Mouse (Mus musculus) gastrocnemius, postnatal 36 days (tissue): ENCODE data around the gene Gas2l3. TPM values are rescaled to one million over a fixed set of nuclear protein-coding genes. Genes with fewer than 3 reads are reported as not detected.
A peak's percentile ranks its signal among the peaks of the same experiment; 100 is the strongest.

ENCODE experiments used
- DNase-seq, 2 experiments: peaks; one replicate each; pipeline ENCODE4 v3.0.0; 2022
- intact Hi-C: fragments of 180-260 bp; cut with DNase I; formaldehyde crosslinking; loops from one replicate; pipeline ENCODE4 v1.15.1; 2025
- total RNA-seq, 2 experiments: library from RNA; stranded (reverse); gene quantifications; 2 replicates each; pipeline ENCODE4 v1.2.3; 2021

The Gas2l3 gene
- total RNA-seq, 2 experiments from 2014 or later = 2.4 to 2.8 TPM

GRCm38 (mm10) chr10:89404936-89405335 lies 38.8 kb downstream of the Gas2l3 start:
- intact Hi-C loops = no loop called here

DNA sequence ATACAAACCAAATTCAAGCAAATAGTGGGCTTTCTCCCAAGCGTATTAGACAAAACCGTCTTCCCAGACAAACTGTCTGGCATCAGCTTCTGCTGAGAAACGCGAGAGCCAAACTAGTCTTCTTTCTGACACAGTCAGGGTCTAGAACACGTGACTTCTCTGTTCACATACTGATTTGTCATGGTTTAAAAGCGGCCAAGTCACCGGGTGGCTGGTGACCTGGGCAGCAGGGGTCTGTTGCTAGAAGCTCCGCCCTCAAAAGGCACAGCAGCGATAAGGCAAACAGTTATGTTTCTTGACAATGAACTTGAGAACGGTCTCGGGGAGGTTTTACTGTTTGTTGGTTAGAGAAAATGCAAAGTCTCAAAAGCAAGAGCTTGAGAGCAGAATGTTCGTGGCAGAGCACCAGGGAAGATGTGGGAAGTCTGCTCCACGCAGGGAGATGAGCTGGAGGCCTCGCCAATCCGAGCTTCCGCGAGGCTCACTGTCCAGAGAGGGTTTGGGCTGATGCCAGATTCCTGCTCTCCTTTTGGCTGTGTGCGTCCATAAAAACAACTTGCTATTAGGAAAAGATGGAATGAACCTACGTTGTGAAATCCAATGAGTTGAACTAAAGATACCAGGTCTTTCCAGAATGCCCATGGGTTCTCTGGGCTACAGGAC lies 43.0 kb downstream of the Gas2l3 start:
- peak; percentile 30 to 69 for DNase-seq
- intact Hi-C loops = no loop called here

More at GRCm38 (mm10) chr10:89404936-89405335, 38.8 kb downstream of the Gas2l3 start:
- no peak for DNase-seq

- intact Hi-C loops = no loop called here
- DNase-seq = peak; percentile 22 to 34
Observed at GRCm38 (mm10) chr10:89395823-89396222, 47.9 kb downstream of the Gas2l3 start.

- DNase-seq = no peak
- intact Hi-C loops = no loop called here
Observed at GRCm38 (mm10) chr10:89395321-89395720, 48.4 kb downstream of the Gas2l3 start.

DNA sequence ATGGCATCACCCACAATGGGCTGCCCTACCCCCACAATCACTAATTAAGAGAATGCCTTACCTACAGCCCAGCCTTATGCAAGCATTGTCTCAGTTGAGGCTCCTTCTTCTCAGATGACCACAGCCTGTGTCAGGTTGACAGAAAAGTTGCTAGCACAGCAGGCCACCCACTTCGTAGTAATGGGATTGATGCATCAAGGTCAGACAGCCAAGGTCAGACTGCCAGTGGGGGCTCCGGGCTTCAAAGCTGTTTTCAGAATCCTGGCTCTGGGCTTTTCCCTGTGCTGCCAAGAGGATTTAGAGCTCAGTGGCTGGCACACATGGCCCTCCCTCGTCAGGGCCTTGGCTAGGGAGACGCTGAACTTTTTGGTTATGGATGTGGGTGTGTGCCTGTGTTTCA lies 51.1 kb downstream of the Gas2l3 start:
- no peak for DNase-seq
- intact Hi-C loops = no loop called here

GRCm38 (mm10) chr10:89391571-89392163 lies 52.1 kb downstream of the Gas2l3 start:
- intact Hi-C loops = no loop called here

DNA sequence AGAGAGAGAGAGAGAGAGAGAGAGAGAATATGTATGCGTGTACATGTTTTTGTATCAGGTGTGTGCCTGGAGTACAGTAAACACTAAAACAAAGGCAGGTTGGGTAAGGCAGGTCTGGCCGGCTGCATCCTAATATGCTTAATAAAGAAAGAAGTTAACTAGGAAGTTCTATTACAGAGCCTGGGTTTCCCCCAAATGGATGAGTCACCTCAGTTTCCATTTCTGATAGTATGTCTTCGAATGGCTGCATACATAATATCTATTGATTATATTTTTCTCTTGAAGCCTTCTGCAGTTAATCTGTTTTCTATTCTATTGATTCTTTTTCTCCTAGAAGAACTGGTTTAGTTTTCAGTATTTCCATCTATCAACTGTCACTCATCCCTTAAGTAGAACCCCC lies 57.3 kb downstream of the Gas2l3 start:
- no peak for DNase-seq
- intact Hi-C loops = no loop called here

More at GRCm38 (mm10) chr10:89391571-89392163, 52.1 kb downstream of the Gas2l3 start:
- no peak for DNase-seq

GRCm38 (mm10) chr10:89383462-89383861 lies 60.3 kb downstream of the Gas2l3 start:
- intact Hi-C loops = loop anchor here (1.0 kb wide), 1 partner anchor 56 kb away; no protein-coding TSS in a partner anchor
- DNase-seq = peak; percentile 48 to 59

- intact Hi-C loops = no loop called here
- DNase-seq = no peak
Observed at GRCm38 (mm10) chr10:89377750-89378149, 66.0 kb downstream of the Gas2l3 start.

DNA sequence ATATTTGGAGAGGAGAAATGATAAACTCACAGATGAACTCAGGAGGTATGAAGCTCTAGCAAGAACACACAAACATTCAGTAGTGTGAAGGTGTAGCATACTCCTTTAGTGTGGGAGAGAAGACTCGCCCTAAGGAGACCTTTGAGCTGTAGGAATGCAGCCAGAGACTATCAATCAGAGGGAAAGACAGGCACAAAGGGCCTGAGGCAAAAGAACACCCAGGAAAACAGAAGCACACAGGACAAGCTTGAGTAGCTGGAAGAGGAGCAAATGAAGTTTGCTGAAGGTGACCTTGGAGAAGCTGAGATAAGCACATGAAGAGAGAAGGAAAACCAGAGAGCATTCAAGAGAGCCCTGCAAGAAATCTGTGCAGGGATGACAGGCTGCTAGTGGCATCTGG lies 73.7 kb downstream of the Gas2l3 start:
- intact Hi-C loops = no loop called here
- DNase-seq = no peak

- intact Hi-C loops = no loop called here
- DNase-seq = no peak
Observed at GRCm38 (mm10) chr10:89358933-89359332, 84.8 kb downstream of the Gas2l3 start.

Other genes with a start within 250 kb of the Gas2l3 start
- gene Ano4, start 99.2 kb downstream of the Gas2l3 start, total RNA-seq = 1 to 10 TPM in 1 of 2 experiments, under 1 TPM in 1; 0.69 to 1.8 TPM
- gene Nr1h4, start 89.6 kb upstream of the Gas2l3 start, total RNA-seq = not detected
- gene Slc17a8, start 177.3 kb upstream of the Gas2l3 start, total RNA-seq = not detected
- 10 to 100 TPM; 12.1 to 12.6 TPM for gene Scyl2, start 242.3 kb upstream of the Gas2l3 start, total RNA-seq